Mouse (Mus musculus) hindbrain, embryonic 13.5 days (tissue): ENCODE data around the gene Angpt4. TPM values are rescaled to one million over a fixed set of nuclear protein-coding genes. Genes with fewer than 3 reads are reported as not detected.

ENCODE experiments used
- ATAC-seq: fragments of 200-750 bp; cut with Nextera tagmentation; 2 replicates; pipeline ENCODE4 v1.8.0; 2017; ENCODE audit warnings: moderate TSS enrichment; ENCODE audit not compliant: low FRiP score
- H3K27ac ChIP-seq: fragments of 300-500 bp; sonication (generic); 2 replicates; pipeline ENCODE4 v1.5.1; 2015; ENCODE audit warnings: inconsistent platforms, mild to moderate bottlenecking, moderate library complexity
- H3K27me3 ChIP-seq: fragments of 300-500 bp; sonication (generic); 2 replicates; pipeline ENCODE4 v1.6.1; 2015; ENCODE audit warnings: mild to moderate bottlenecking, inconsistent platforms
- H3K36me3 ChIP-seq: fragments of 300-500 bp; sonication (generic); 2 replicates; pipeline ENCODE4 v1.6.1; 2015; ENCODE audit warnings: mild to moderate bottlenecking, inconsistent platforms
- H3K4me1 ChIP-seq: fragments of 300-500 bp; sonication (generic); replicated peaks from 2 replicates; pipeline ENCODE4 v1.6.1; 2015; ENCODE audit warnings: inconsistent platforms
- H3K4me2 ChIP-seq: fragments of 300-500 bp; sonication (generic); 2 replicates; pipeline ENCODE4 v1.6.1; 2015; ENCODE audit warnings: inconsistent platforms, mild to moderate bottlenecking, moderate library complexity
- H3K4me3 ChIP-seq: fragments of 300-500 bp; sonication (generic); 2 replicates; pipeline ENCODE4 v1.5.1; 2015; ENCODE audit warnings: mild to moderate bottlenecking, inconsistent platforms
- H3K9ac ChIP-seq: fragments of 300-500 bp; sonication (generic); 2 replicates; pipeline ENCODE4 v1.6.1; 2015; ENCODE audit warnings: mild to moderate bottlenecking, inconsistent platforms
- H3K9me3 ChIP-seq: fragments of 300-500 bp; sonication (generic); 2 replicates; pipeline ENCODE4 v1.6.1; 2016; ENCODE audit warnings: inconsistent platforms
- WGBS: fragments of 180-500 bp; shearing (Covaris S2); methylation state at CpG from one replicate; pipeline ENCODE4 v1.1.7; 2015; 5-methylcytosine and 5-hydroxymethylcytosine counted together
- polyA plus RNA-seq: library from polyadenylated mRNA; unstranded; fragments of >200 nt; fragmentation: Nextera tagmentation; extraction: Ambion mirVana; gene quantifications from 2 replicates; pipeline ENCODE4 v1.2.1, GENCODE M21; 2015

The Angpt4 gene
- polyA plus RNA-seq, 1 experiment from 2014 or later = 0.64 TPM

GRCm38 (mm10) chr2:151919140-151919539 lies 8.1 kb downstream of the Angpt4 start:
- Histone ChIP-seq H3K4me1 (peaks cover 11% of the 10 kb centered on the region), H3K27me3 (no peaks in the 10 kb centered on the region), H3K36me3 (no peaks in the 10 kb centered on the region), H3K4me2 (no peak overlapping the region), H3K4me3 (no peak overlapping the region), H3K9ac (no peak overlapping the region), H3K27ac (no peak overlapping the region), H3K9me3 (no peaks in the 10 kb centered on the region)
- WGBS = 80% methylated on average over 9 of the region's 9 CpGs
- no peak for ATAC-seq

DNA sequence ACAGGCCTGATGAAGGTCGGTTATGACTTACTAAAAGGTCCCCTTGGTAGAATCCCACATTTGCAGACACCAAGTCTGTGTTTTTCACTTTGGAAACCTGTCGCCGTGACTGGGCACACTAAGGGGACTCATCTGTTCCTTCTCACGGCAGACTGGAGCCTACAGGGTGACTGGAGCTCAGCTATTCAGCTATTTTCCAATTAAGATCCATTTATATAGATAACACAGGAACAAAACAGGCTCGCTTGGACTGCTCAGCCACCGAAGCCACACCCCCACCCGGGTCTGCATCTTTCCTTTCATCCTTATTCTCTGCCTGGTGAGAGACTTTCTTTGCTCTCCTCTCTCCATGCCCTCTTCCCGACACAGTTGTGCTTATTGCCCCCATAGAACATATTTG lies 10.1 kb downstream of the Angpt4 start:
- H3K27ac ChIP-seq = no peak overlapping the region

DNA sequence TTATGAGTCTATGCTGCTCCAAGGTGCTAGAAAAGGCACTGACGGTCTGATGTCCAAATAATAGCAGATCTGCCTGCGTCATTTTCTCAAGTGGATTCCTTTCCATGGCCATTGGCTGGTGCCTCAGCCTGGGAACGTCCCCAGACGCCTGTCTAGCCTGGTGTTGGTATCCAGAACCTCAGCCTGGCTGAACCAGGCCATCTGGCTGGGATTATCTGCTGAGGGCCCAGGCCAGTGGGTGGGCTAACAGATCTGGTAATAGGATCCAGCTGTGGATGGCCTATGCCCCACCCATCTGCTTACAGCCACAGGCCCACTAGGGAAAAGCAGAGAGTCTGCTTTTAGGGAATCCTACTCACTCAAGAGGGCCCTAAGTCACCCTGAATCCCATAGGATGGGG lies 10.6 kb downstream of the Angpt4 start:
- H3K4me2 ChIP-seq = no peak overlapping the region
- no peaks in the 10 kb centered on the region for H3K36me3 ChIP-seq
- H3K4me1 ChIP-seq = peaks cover 9% of the 10 kb centered on the region
- no peaks in the 10 kb centered on the region for H3K9me3 ChIP-seq
- no peaks in the 10 kb centered on the region for H3K27me3 ChIP-seq
- no peak overlapping the region for H3K27ac ChIP-seq
- no peak for ATAC-seq
- H3K4me3 ChIP-seq = no peak overlapping the region
- WGBS = 68% methylated on average over 4 of the region's 4 CpGs
- H3K9ac ChIP-seq = no peak overlapping the region

More for the DNA sequence above, 10.1 kb downstream of the Angpt4 start:
- Histone ChIP-seq H3K4me1 (peaks cover 14% of the 10 kb centered on the region), H3K4me3 (no peak overlapping the region), H3K9me3 (no peaks in the 10 kb centered on the region), H3K36me3 (no peaks in the 10 kb centered on the region), H3K4me2 (no peak overlapping the region), H3K27me3 (no peaks in the 10 kb centered on the region), H3K9ac (no peak overlapping the region)
- 66% methylated on average over 8 of the region's 8 CpGs for WGBS
- ATAC-seq = no peak

GRCm38 (mm10) chr2:151924276-151924675 lies 13.3 kb downstream of the Angpt4 start:
- no peak overlapping the region for H3K27ac ChIP-seq

GRCm38 (mm10) chr2:151925715-151926114 lies 14.7 kb downstream of the Angpt4 start:
- H3K4me3 ChIP-seq = no peak overlapping the region
- no peaks in the 10 kb centered on the region for H3K27me3 ChIP-seq
- no peak overlapping the region for H3K9ac ChIP-seq
- no peak overlapping the region for H3K4me2 ChIP-seq
- H3K36me3 ChIP-seq = no peaks in the 10 kb centered on the region
- no peak for ATAC-seq
- H3K9me3 ChIP-seq = no peaks in the 10 kb centered on the region
- peaks cover 7% of the 10 kb centered on the region; the same call in 1 of the 2 replicates for H3K4me1 ChIP-seq
- WGBS = 66% methylated on average over 4 of the region's 4 CpGs
- no peak overlapping the region for H3K27ac ChIP-seq

More at GRCm38 (mm10) chr2:151924276-151924675, 13.3 kb downstream of the Angpt4 start:
- Histone ChIP-seq H3K4me1 (peaks cover 7% of the 10 kb centered on the region; the same call in 1 of the 2 replicates), H3K36me3 (no peaks in the 10 kb centered on the region), H3K9ac (no peak overlapping the region), H3K4me2 (no peak overlapping the region), H3K9me3 (no peaks in the 10 kb centered on the region), H3K27me3 (no peaks in the 10 kb centered on the region), H3K4me3 (no peak overlapping the region)
- WGBS = 75% methylated on average over 7 of the region's 7 CpGs
- ATAC-seq = no peak

GRCm38 (mm10) chr2:151927103-151927502 lies 16.1 kb downstream of the Angpt4 start:
- 92% methylated on average over 11 of the region's 11 CpGs for WGBS
- no peak overlapping the region for H3K27ac ChIP-seq
- no peaks in the 10 kb centered on the region for H3K9me3 ChIP-seq
- 0 out of 2 replicates have a peak, but pooled peaks cover 7% of the 10 kb centered on the region for H3K4me1 ChIP-seq
- no peak overlapping the region for H3K4me3 ChIP-seq
- no peak overlapping the region for H3K4me2 ChIP-seq
- ATAC-seq = no peak
- H3K36me3 ChIP-seq = no peaks in the 10 kb centered on the region
- no peak overlapping the region for H3K9ac ChIP-seq
- no peaks in the 10 kb centered on the region for H3K27me3 ChIP-seq

- 29% methylated on average over 7 of the region's 7 CpGs for WGBS
- Histone ChIP-seq H3K9ac (no peak overlapping the region), H3K27ac (no peak overlapping the region), H3K4me3 (no peak overlapping the region), H3K9me3 (no peaks in the 10 kb centered on the region), H3K27me3 (no peaks in the 10 kb centered on the region), H3K4me1 (0 out of 2 replicates have a peak, but pooled peaks cover 3% of the 10 kb centered on the region), H3K36me3 (no peaks in the 10 kb centered on the region), H3K4me2 (no peak overlapping the region)
- peak; percentile 57; the same call in 1 of the 2 replicates for ATAC-seq
Observed at GRCm38 (mm10) chr2:151930389-151931074, 19.5 kb downstream of the Angpt4 start.

GRCm38 (mm10) chr2:151937893-151938292 lies 26.9 kb downstream of the Angpt4 start:
- H3K9me3 ChIP-seq = no peaks in the 10 kb centered on the region
- 48% methylated on average over 3 of the region's 3 CpGs for WGBS
- H3K4me3 ChIP-seq = no peak overlapping the region
- 0 out of 2 replicates have a peak overlapping the region, but pooled peaks have one; percentile 14 for H3K27ac ChIP-seq
- H3K4me2 ChIP-seq = no peak overlapping the region
- H3K27me3 ChIP-seq = no peaks in the 10 kb centered on the region
- ATAC-seq = no peak
- no peak overlapping the region for H3K9ac ChIP-seq
- peaks cover 11% of the 10 kb centered on the region for H3K4me1 ChIP-seq
- H3K36me3 ChIP-seq = no peaks in the 10 kb centered on the region

GRCm38 (mm10) chr2:151938780-151939200 lies 27.8 kb downstream of the Angpt4 start:
- ATAC-seq = no peak
- WGBS = 59% methylated on average over 11 of the region's 11 CpGs

GRCm38 (mm10) chr2:151939651-151940420 lies 28.8 kb downstream of the Angpt4 start:
- WGBS = 82% methylated on average over 5 of the region's 5 CpGs
- H3K9ac ChIP-seq = no peak overlapping the region
- H3K4me3 ChIP-seq = no peak overlapping the region
- H3K27me3 ChIP-seq = no peaks in the 10 kb centered on the region
- no peak for ATAC-seq
- no peaks in the 10 kb centered on the region for H3K36me3 ChIP-seq
- H3K4me2 ChIP-seq = no peak overlapping the region
- H3K9me3 ChIP-seq = no peaks in the 10 kb centered on the region
- no peak overlapping the region for H3K27ac ChIP-seq
- H3K4me1 ChIP-seq = peaks cover 11% of the 10 kb centered on the region

More at GRCm38 (mm10) chr2:151938780-151939200, 27.8 kb downstream of the Angpt4 start:
- H3K36me3 ChIP-seq = no peaks in the 10 kb centered on the region
- H3K4me1 ChIP-seq = peaks cover 11% of the 10 kb centered on the region
- no peak overlapping the region for H3K27ac ChIP-seq
- H3K9ac ChIP-seq = no peak overlapping the region
- H3K27me3 ChIP-seq = no peaks in the 10 kb centered on the region
- H3K4me2 ChIP-seq = no peak overlapping the region
- no peaks in the 10 kb centered on the region for H3K9me3 ChIP-seq
- no peak overlapping the region for H3K4me3 ChIP-seq

DNA sequence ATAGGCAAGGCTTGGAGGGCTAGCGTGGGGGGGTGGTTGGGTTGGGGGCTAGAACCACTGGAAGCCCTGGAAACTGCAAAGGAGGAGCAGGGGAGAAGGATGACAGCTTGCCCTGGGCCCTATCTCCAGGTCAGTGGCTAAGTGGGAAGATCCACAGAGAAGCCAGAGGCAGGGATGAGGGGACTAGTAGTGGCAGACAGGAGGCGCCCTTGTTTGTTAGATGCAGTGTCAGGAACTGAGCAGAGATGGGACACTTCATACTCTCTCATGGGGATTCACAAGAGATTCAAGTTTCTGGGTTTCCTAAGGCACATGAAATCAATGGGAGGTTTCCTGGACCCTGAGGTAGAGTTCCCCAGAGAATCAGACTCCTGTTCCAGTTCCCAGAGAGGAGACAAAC lies 30.3 kb downstream of the Angpt4 start:
- no peak overlapping the region for H3K4me2 ChIP-seq
- H3K4me1 ChIP-seq = peaks cover 11% of the 10 kb centered on the region
- no peak for ATAC-seq
- no peak overlapping the region for H3K4me3 ChIP-seq
- no peak overlapping the region for H3K27ac ChIP-seq
- no peaks in the 10 kb centered on the region for H3K9me3 ChIP-seq
- no peaks in the 10 kb centered on the region for H3K36me3 ChIP-seq
- WGBS = 40% methylated on average over 2 of the region's 2 CpGs
- no peaks in the 10 kb centered on the region for H3K27me3 ChIP-seq
- H3K9ac ChIP-seq = no peak overlapping the region

DNA sequence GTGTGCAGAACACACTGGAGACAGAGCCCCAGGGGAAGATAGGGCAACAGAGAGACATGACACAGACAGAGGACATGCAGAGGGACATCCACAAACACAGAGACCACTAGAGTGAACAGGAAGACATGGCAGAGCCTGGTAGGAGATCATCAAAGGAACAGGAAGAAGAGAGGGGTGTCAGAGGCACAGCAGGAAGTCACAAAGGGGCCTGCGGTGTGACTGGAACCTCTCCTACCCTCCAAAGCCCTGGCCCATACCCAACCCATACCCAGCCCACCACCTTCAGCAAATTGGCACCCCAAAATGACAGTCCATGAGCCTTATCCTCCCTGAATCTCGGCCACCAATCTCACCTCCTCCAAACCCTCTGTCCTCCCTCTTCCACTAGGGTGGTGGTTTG lies 33.1 kb downstream of the Angpt4 start:
- Histone ChIP-seq H3K9me3 (no peaks in the 10 kb centered on the region), H3K4me1 (0 out of 2 replicates have a peak, but pooled peaks cover 2% of the 10 kb centered on the region), H3K4me2 (no peak overlapping the region), H3K36me3 (no peaks in the 10 kb centered on the region), H3K9ac (no peak overlapping the region), H3K4me3 (no peak overlapping the region), H3K27ac (no peak overlapping the region), H3K27me3 (no peaks in the 10 kb centered on the region)
- ATAC-seq = no peak
- 56% methylated on average over 2 of the region's 2 CpGs for WGBS
